26 mouse cellular contexts compared by ENCODE assay signal in the genomic region with DNA sequence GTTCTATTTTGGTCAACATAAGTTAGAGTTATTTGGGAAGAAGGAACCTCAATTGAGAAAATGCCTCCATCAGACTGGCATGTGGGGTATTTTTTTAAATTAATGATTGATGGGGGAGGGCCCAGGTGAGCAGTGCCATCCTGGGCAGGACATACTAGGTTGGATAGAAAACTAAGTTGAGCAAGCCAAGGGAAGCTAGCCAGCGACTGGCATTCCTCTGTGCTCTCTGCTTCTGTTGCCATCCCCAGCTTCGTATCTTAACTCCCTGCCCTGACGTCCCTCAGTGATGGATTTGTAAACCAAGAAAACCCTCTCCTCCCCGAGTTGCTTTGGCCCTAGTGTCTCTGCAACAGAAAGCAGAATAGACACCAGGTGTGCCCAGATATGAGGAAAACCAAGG. TPM values are rescaled to one million over a fixed set of nuclear protein-coding genes. Genes with fewer than 3 reads are reported as not detected.
"Had no signal": no experiment of that assay in that cellular context is flagged by ENCODE, and none has a peak within 500 bp of the region (broad histone marks: within the 10 kb centered on the region; RNA-seq: fewer than 3 reads in every experiment).

No protein-coding gene starts in this region.

- H3K9me3 ChIP-seq: heart, embryonic 13.5 days; heart, embryonic 15.5 days; hindbrain, embryonic 13.5 days; hindbrain, embryonic 15.5 days; kidney, embryonic 15.5 days; limb, embryonic 13.5 days; limb, embryonic 15.5 days; liver, embryonic 12.5 days had no signal

- H3K4me2 ChIP-seq: heart, embryonic 11.5 days; heart, embryonic 13.5 days; heart, embryonic 15.5 days; hindbrain, embryonic 13.5 days; hindbrain, embryonic 15.5 days; kidney, embryonic 15.5 days; limb, embryonic 13.5 days; limb, embryonic 15.5 days; liver, embryonic 12.5 days had no signal

- H3K9ac ChIP-seq: heart, embryonic 13.5 days; heart, embryonic 15.5 days; hindbrain, embryonic 13.5 days; hindbrain, embryonic 15.5 days; kidney, embryonic 15.5 days; limb, embryonic 13.5 days; limb, embryonic 15.5 days; liver, embryonic 12.5 days had no signal

- H3K4me1 ChIP-seq: heart, embryonic 13.5 days; heart, embryonic 15.5 days; kidney, embryonic 15.5 days; limb, embryonic 13.5 days; limb, embryonic 15.5 days; liver, embryonic 12.5 days had no signal

- DNase-seq: gastrocnemius, postnatal 14 days; gastrocnemius, postnatal 36 days; heart, adult 11 months; heart, adult 2 months; heart, postnatal 14 days; heart, postnatal 36 days; kidney, adult 11 months; kidney, adult 2 months; kidney, adult 9 months; kidney, postnatal 14 days; kidney, postnatal 36 days; layer of hippocampus, adult 9-11 months; layer of hippocampus, postnatal 36 days; left cerebral cortex, postnatal 4 days had no signal

- H3K27me3 ChIP-seq: hindbrain, embryonic 13.5 days; hindbrain, embryonic 15.5 days had no signal

- H3K27ac ChIP-seq: heart, adult 2 months; heart, embryonic 13.5 days; heart, embryonic 15.5 days; hindbrain, embryonic 15.5 days; hindbrain, postnatal 0 days; kidney, embryonic 15.5 days; kidney, postnatal 0 days; limb, embryonic 13.5 days; limb, embryonic 15.5 days; liver, embryonic 12.5 days had no signal

- H3K4me3 ChIP-seq: heart, adult 2 months; heart, embryonic 13.5 days; heart, embryonic 15.5 days; hindbrain, embryonic 13.5 days; hindbrain, embryonic 15.5 days; kidney, embryonic 15.5 days; limb, embryonic 13.5 days; limb, embryonic 15.5 days; liver, embryonic 12.5 days had no signal

- H3K36me3 ChIP-seq: heart, embryonic 13.5 days; heart, embryonic 15.5 days; hindbrain, embryonic 13.5 days; hindbrain, embryonic 15.5 days; kidney, embryonic 15.5 days; limb, embryonic 13.5 days; limb, embryonic 15.5 days; liver, embryonic 12.5 days had no signal

- ATAC-seq: hindbrain, postnatal 0 days; intestine, embryonic 16.5 days; liver, embryonic 12.5 days had no signal

RNA-seq across cellular contexts. Expression of a gene that starts 12.6 kb away (rescaled TPM):
- polyA plus RNA-seq: liver, embryonic 12.5 days had no signal
